ENCODE assay signal across 8 mouse cellular contexts in genomic region chr10:18816560-18816959, GRCm38 (mm10). TPM values are rescaled to one million over a fixed set of nuclear protein-coding genes. Genes with fewer than 3 reads are reported as not detected.
A peak's percentile ranks its signal among the peaks of the same experiment; 100 is the strongest.
DNase-seq lines count a peak whose midpoint lies in the region; ATAC-seq and TF ChIP-seq lines count a peak whose summit lies in the region.

No protein-coding gene starts in this region.

- H3K27ac ChIP-seq in kidney, adult 2 months (ENCODE audit: insufficient read depth, low read depth, low read length): no peak overlapping the region
- H3K27ac ChIP-seq in kidney, embryonic 14.5 days (ENCODE audit: low read depth, low read length): no peak overlapping the region
- H3K27ac ChIP-seq in heart, adult 2 months: no peak overlapping the region
- no peak overlapping the region for H3K27ac ChIP-seq in liver, embryonic 12.5 days

- H3K36me3 ChIP-seq in kidney, adult 2 months (ENCODE audit: control insufficient read depth, insufficient read depth, low read length): no peaks in the 10 kb centered on the region
- H3K36me3 ChIP-seq in kidney, embryonic 14.5 days (ENCODE audit: control insufficient read depth, insufficient read depth, low read length): no peaks in the 10 kb centered on the region
- no peaks in the 10 kb centered on the region for H3K36me3 ChIP-seq in heart, adult 2 months (ENCODE audit: control insufficient read depth, insufficient read depth, low read length)
- no peaks in the 10 kb centered on the region for H3K36me3 ChIP-seq in liver, embryonic 12.5 days

- H3K4me3 ChIP-seq in kidney, adult 2 months (ENCODE audit: insufficient read depth, low read depth, low read length): no peak overlapping the region
- H3K4me3 ChIP-seq in kidney, embryonic 14.5 days (ENCODE audit: low read length): no peak overlapping the region
- no peak overlapping the region for H3K4me3 ChIP-seq in heart, adult 2 months
- no peak overlapping the region for H3K4me3 ChIP-seq in liver, embryonic 12.5 days

- peak; percentile 66; the same call in 1 of the 2 replicates for TF ChIP-seq EP300 in heart, adult 2 months (IDR thresholded peaks at IDR 0.05; ENCODE audit: insufficient read depth, low read depth, low read length)

- WGBS in kidney, adult 2 months: 47% methylated on average over 5 of the region's 5 CpGs
- WGBS in kidney, embryonic 14.5 days: 36% methylated on average over 5 of the region's 5 CpGs
- WGBS in heart, adult 2 months: 36% methylated on average over 5 of the region's 5 CpGs
- 72% methylated on average over 5 of the region's 5 CpGs for WGBS in liver, embryonic 12.5 days (ENCODE audit: insufficient replicate concordance)

- intact Hi-C loops in heart, adult 2 months (cut with DNase I): no loop called here

- no peak overlapping the region for H3K4me2 ChIP-seq in kidney, embryonic 14.5 days (replicated peaks; ENCODE audit: low read depth, low read length)
- H3K4me2 ChIP-seq in liver, embryonic 12.5 days: no peak overlapping the region

- H3K79me2 ChIP-seq in heart, adult 2 months (replicated peaks; ENCODE audit: control insufficient read depth, insufficient read depth, low read length): no peaks in the 10 kb centered on the region

- TF ChIP-seq CTCF in kidney, adult 2 months (conservative IDR thresholded peaks at IDR 0.05; ENCODE audit: insufficient read depth, insufficient read length, low read depth, low read length): no peak
- no peak for TF ChIP-seq CTCF in heart, adult 2 months (IDR thresholded peaks at IDR 0.05)

- DNase-seq in kidney, adult 2 months: peak; percentile 37
- peak; percentile 30 for DNase-seq in cerebellum, adult 9-11 months
- peak; percentile 60 to 63 for DNase-seq in heart, adult 2 months
- peak; percentile 14 for DNase-seq in kidney, adult 9 months
- peak; percentile 51 for DNase-seq in lung, postnatal 36 days
- DNase-seq in T-cell, adult 2 months (ENCODE audit: low spot score): no peak

- ATAC-seq in kidney, embryonic 14.5 days (ENCODE audit: low FRiP score, low TSS enrichment): no peak
- ATAC-seq in liver, embryonic 12.5 days: no peak

- TF ChIP-seq POLR2A in kidney, adult 2 months (IDR thresholded peaks at IDR 0.05; ENCODE audit: low read depth, low read length): no peak
- no peak for TF ChIP-seq POLR2A in heart, adult 2 months (IDR thresholded peaks at IDR 0.05; ENCODE audit: insufficient read depth, low read depth, low read length)

- H3K27me3 ChIP-seq in kidney, adult 2 months (replicated peaks; ENCODE audit: control insufficient read depth, insufficient read depth, low read length): no peaks in the 10 kb centered on the region
- no peaks in the 10 kb centered on the region for H3K27me3 ChIP-seq in kidney, embryonic 14.5 days (ENCODE audit: control insufficient read depth, insufficient read depth, low read length)
- H3K27me3 ChIP-seq in heart, adult 2 months (ENCODE audit: control insufficient read depth, insufficient read depth, low read length): no peaks in the 10 kb centered on the region
- H3K27me3 ChIP-seq in liver, embryonic 12.5 days (replicated peaks): no peaks in the 10 kb centered on the region

- no peaks in the 10 kb centered on the region; the same call in 1 of the 2 replicates for H3K4me1 ChIP-seq in kidney, adult 2 months (ENCODE audit: control insufficient read depth, insufficient read depth, low read length)
- H3K4me1 ChIP-seq in kidney, embryonic 14.5 days (ENCODE audit: control insufficient read depth, insufficient read depth, low read length): no peaks in the 10 kb centered on the region
- H3K4me1 ChIP-seq in heart, adult 2 months (ENCODE audit: control insufficient read depth, insufficient read depth, low read length): no peaks in the 10 kb centered on the region
- no peaks in the 10 kb centered on the region for H3K4me1 ChIP-seq in liver, embryonic 12.5 days

- H3K9me3 ChIP-seq in kidney, embryonic 14.5 days (ENCODE audit: control insufficient read depth, low read length): no peaks in the 10 kb centered on the region
- H3K9me3 ChIP-seq in liver, embryonic 12.5 days (replicated peaks): no peaks in the 10 kb centered on the region

- no peak overlapping the region for H3K9ac ChIP-seq in kidney, embryonic 14.5 days (ENCODE audit: low read depth, low read length)
- H3K9ac ChIP-seq in heart, adult 2 months (ENCODE audit: low read depth, low read length): no peak overlapping the region
- no peak overlapping the region for H3K9ac ChIP-seq in liver, embryonic 12.5 days

RNA-seq across cellular contexts. Expression of gene Perp, which starts 28.3 kb away (rescaled TPM):
- polyA plus RNA-seq in kidney, adult 2 months (2012; rRNA removed): 56.2 and 76.8 TPM in 2 replicates
- 4.2 and 7.6 TPM in 2 replicates for polyA plus RNA-seq in kidney, embryonic 14.5 days (2014; fragmentation: Nextera tagmentation; extraction: Ambion mirVana)
- 100 to 1,000 TPM in 1 of 2 experiments, 10 to 100 TPM in 1; 86.1 to 105 TPM for total RNA-seq in heart, adult 2 months (2021)
- polyA plus RNA-seq in heart, adult 2 months (2012; rRNA removed): 137 and 153 TPM in 2 replicates
- polyA plus RNA-seq in liver, embryonic 12.5 days (2016; fragmentation: Nextera tagmentation; extraction: Ambion mirVana): 7.1 and 7.5 TPM in 2 replicates

RNA-seq across cellular contexts. Expression of gene Gm4922, which starts 30.0 kb away (rescaled TPM):
- polyA plus RNA-seq in kidney, adult 2 months (2012; rRNA removed): not detected in 2 replicates
- not detected in 2 replicates for polyA plus RNA-seq in kidney, embryonic 14.5 days (2014; fragmentation: Nextera tagmentation; extraction: Ambion mirVana)
- total RNA-seq in heart, adult 2 months (2021): not detected
- polyA plus RNA-seq in heart, adult 2 months (2012; rRNA removed): 0.06 TPM in 1 of 2 replicates, not detected in the other
- polyA plus RNA-seq in liver, embryonic 12.5 days (2016; fragmentation: Nextera tagmentation; extraction: Ambion mirVana): not detected in 2 replicates
